Mouse (Mus musculus): ENCODE data around the gene Tmprss4.

Tmprss4 gene

DNA sequence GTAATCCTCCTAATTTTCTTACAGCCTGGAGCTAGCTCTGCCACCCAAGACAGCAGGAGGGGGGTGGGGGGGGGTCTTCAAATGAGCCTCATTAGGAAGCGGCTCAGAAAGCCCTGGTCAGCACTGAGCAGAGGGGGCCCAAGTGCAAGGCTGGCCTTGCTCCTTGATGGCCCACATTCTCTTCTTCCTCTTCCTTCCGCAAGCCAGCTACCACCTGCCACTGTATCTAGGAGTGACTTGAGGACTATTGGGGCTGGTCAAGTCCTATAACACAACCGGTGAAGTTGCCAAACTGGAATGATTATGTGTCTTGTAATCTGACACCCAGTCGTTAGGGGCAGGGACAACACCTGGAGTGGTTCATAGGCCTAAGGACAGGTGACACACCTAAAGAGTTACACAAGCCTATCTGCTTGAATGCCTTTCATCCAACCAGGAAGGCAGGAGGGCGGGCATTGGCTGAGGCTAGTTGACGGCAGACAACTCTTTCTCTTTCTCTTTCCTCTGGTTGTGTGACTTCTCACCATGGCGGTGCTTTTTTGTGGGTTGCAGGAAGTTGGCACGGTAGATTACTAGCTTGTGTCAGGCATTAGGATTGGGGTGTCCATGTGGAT is at the start of gene Tmprss4:
Tmprss4 (minus strand) TSS at position 296 of the 614 bp plus-strand sequence.
- DNase-seq: no peak

DNA sequence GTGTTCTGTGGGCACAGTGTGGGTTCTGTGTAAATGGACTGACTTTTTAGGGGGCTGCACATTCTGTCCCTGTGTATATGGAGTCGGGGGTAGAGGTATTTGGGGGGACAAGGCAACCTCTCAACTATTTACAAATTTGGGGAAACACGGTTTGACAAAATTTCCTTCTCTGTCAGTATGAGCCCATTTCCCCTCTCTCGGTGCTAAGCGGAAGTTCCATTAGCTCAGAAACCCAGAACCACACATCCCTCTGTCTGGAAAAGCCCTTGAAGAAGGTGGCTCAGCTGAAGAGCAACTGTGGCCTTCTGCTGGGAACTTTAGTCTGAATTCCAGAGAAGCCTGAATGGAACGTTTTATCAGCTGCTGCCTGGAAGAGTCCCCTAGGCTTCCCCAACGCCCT is 48.5 kb upstream of the Tmprss4 start:
- DNase-seq: no peak

DNA sequence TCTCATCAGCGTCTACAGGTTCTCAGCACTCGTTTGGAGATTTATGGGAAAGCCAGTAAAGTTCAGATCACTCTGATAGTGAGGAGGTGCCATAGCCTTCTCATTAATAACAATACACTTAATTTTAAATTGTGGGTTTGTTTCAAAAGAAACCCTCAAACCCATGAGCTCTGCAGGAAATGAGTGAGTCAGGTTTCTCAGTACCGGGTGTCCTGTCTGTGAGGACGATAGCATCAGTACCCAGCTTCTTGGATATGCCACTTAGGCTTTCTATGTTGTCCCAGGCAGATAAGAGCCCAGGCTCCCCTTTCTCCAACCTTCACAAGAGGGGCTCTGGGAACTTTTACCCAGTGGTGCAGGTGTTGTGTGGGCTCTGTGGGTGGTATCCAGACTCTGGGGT is 48.1 kb upstream of the Tmprss4 start:
- DNase-seq: no peak

DNA sequence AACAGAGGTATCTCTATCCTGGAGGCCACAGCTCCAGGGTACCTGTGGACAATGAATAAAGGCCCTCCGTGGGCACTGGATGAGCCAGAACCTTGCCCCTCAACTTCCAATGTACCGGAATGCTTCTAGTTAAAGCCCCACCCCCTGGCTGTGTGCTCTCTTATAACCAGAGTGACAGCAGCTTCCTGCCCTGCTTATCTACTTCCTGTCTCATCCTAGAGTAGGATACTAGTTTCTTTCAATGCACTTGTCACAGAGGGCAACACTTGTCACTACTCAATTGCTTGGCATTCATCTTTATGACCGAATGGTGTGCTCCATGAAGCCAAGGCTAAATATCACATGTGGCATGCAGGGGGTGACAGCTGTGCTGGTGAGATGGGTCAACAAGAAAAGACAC is 47.4 kb upstream of the Tmprss4 start:
- no peak for DNase-seq

DNA sequence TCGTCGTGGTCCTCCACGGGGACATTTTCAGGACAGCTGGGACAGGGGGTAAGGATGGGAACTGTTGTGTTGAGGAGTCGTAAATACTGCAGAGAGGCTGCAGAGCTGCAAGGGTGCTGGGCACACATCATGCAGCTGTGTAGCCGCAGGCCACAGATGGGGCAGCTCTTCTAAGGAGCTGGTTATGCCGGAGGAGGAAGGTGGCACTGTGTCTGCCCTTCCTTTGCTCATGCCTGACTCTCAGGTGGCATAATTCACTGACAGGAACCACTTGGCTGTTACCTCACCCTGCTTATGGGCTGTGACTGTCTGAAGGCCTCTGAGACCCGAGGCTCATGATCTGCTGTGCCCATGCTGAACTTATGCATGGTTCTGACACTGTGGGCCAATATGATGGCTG is 46.4 kb upstream of the Tmprss4 start:
- DNase-seq: no peak

DNA sequence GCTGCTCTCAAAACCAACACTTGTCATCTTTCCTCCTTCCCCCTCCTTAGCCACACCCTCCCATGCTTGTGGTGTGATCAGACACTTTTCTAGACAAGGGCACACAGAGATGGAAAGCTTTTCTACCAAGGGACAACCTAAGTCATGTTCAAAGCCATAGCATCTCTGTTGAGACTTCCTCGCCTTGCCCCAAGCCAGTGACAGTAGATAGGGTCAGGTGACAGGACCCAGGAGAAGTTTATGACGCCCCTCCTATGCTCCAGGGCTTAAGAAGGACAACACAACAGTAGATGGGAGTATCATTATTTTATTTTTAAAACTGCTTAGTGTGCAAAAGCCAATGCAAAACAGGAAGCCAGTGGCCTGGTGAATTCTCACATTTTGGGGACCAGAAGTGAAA is 43.6 kb upstream of the Tmprss4 start:
- no peak for DNase-seq

DNA sequence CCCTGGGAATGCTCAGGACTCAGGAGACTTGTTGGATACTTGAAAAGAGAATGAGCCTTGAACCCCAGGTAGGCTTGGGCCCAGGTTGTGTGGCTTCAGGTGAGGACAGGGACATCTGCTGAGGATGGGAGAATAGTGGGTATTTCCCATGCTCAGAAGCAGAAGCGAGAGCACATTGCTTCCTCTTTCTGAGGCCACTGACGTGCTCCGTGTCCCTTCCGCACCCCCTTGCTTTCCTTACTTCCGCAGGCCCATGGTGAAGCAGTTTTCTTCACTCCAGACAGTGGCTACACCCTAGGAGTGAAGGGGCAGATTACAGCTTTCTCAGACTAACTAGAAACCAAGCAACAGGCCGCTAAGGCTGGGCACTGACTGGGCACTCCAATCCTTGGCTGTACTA is 42.2 kb upstream of the Tmprss4 start:
- DNase-seq: no peak

DNA sequence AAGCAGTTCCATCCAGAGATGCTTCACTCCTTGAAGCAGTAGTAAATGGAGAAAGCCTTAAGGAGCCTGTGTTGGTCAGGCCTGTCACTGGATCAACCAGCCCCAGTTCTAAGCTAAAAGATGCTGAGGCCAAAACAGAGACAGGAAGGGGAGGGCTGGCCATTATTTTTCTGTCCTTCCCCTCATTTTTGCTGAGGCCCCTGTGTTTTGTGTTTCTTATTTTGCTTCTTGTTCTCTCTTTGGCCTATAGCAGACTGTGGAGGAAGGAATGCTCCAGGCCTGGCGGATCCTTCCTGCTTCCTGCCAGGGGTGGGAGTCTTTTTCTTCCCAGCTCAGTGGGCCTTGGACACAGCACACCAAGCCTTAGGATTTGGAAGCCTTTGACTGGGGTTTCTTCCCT is 41.5 kb upstream of the Tmprss4 start:
- DNase-seq: no peak

DNA sequence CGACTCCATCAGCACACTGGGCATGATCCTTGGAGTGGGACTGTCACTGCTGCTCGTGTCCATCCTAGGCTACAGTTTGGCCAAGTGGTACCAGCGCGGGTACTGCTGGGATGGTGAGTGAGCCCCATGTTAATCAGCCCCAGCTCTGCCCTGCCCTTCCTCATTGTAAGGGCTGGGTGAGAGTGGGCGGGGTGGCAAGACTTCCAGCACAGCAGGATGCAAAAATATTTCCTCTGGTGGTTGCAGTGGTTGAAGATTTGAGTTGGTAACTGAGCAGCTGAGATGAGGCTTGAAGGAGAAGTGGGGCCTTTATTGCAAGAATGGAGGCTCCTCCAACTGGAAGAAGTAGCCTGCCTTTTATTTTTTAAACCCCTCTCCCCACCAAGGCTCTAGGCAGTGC is 37.5 kb upstream of the Tmprss4 start:
- no peak for DNase-seq

DNA sequence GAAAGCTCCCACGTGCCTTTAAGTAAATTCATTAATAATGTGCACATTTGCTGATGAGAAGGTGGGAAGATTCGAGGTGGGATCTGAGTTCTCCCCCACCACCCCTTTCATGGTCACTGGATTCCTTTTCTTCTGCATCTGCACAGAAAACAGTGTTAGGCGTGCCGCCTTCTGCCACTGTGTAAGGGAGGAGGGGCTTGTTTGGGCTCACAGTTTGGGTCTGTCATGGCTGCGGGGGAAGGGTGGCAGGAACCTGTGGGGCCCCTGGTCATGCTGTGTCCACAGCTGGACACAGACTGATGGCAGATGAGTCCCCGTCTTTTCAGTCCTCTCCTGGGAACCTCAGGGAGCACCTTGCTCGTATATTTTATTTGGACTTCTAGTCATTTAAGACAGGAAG is 32.9 kb upstream of the Tmprss4 start:
- DNase-seq: no peak

DNA sequence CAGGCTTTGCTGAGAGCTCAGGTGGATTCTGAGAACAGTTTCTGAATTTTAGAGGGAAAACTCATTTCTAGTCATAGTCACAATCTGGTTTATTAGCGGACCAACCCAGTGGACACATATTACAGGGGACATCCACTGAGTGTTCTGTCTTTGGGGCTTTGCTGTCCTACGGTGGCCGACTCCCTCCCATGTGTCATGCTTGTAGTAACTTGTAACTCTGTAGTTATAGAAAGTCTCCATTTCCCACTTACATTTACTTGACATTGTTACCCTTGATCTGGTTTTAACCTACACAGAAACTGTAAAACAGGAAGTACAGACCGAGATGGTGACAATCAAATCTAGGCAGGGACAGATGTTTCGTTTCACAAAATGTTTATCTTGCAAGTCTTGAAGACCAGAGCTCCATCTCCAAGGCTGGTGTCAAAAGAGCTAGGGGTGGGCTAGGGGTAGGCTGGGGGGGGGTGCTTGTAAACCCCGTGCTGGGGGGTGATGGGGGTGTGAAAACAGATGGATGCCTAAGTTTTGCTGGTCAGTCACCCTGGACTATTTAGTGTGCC is 31.9 kb upstream of the Tmprss4 start:
- DNase-seq: no peak

DNA sequence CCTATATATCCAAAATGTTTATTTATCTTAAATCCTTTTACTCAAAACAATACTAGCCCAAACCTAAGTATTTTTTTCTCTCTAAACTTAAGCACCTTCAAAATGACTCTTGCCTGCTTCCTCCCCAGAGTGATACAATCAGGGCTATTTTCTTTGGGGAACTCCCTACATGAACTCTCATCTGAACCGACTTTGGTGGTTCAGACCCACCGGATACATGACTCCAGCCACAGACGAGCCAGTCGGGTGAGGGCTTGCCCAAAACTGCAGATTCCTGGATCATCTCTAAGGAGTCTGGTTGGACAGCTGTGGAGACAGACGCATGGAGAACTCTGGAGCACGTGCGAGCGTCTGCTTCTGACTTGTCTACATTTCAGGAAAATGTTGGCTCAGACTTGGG is 25.5 kb upstream of the Tmprss4 start:
- DNase-seq: no peak

DNA sequence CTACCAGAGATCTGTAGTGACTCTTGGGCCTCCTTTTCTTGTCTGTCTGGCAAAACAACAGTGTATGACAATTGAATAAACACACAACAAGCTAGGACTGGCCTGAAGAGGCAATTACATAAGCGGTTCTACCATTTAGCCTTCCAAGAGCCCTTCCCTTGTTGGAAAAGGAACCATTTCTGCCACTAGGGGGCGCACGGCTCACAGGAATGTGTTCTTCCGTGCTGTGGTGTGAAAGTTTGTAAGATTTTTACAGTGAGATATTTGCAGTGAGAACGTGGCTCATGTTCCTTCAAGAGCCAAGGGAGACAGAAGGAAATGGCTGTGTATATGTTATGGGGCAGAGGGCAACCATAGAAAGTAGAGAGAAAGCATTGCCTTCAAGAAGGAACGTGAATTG is 17.7 kb upstream of the Tmprss4 start:
- DNase-seq: peak; percentile 94 to 97

DNA sequence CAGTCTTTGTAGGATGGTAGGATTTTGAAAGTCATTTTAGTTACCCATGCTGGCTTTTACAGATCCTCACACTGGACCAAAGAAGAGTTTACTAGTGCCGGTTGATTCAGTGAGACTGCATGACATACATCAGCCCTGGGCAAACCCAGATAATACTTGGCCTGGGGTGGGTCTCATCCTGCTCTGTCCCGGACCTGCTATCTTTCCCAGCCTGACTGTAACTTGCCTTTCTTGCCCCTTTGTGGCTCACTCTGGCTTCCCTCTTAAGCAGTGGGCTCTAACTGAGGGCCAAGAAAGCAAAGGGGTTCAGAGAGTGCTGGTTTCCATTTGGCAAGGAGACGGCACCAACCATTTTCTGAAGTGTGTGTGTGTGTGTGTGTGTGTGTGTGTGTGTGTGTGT is 15.8 kb upstream of the Tmprss4 start:
- DNase-seq: no peak

DNA sequence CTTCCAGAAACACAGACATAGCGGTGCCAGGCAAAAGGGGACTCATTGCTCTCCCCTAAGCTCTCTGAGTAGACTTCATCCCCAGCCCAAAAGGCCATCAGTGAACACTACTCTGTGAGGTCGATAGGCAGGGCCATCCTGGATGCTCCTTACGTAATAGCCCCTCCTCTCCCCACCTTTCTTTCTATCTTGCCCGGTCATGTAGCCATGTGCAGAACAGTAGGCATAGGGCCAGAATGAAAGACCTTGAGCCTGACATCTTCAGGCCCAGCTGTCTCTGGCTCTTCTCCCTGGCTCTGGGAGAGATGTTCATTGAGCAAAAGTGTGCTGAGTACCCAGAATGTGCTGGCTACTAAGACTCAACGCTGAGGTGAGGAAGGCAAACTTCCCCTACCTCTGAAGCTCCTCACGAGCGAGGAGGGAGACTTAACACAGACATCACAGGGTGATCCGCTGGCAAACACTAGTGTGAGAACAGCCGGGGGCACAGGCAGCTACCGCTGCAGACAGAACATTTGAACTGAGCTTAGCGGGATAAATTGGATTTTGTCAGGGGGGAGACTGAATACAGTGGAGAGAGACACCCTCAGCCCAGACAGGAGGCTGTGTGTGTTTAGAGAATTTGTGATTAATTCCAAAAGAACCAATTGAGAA is 11.8 kb upstream of the Tmprss4 start:
- DNase-seq: peak; percentile 9 to 12

DNA sequence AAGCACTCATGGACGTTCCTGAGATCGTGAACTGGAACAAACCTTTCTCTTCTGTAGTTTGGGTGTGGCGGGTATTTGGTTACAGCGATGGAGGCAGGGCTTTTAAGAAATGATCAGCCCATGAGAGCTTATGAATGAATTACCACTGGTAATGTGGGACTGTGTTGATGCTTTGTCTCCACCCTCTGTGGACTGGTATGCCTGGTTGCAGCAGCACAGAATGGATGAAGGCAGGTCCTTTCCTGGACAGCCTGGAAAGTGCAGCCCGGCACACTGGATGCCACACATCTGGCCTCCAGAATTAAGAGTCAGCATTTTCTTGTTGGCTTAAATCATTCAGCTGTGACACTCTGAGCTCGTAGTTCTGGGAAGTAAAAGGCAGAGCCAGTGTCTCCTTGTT is 8.1 kb upstream of the Tmprss4 start:
- DNase-seq: no peak

DNA sequence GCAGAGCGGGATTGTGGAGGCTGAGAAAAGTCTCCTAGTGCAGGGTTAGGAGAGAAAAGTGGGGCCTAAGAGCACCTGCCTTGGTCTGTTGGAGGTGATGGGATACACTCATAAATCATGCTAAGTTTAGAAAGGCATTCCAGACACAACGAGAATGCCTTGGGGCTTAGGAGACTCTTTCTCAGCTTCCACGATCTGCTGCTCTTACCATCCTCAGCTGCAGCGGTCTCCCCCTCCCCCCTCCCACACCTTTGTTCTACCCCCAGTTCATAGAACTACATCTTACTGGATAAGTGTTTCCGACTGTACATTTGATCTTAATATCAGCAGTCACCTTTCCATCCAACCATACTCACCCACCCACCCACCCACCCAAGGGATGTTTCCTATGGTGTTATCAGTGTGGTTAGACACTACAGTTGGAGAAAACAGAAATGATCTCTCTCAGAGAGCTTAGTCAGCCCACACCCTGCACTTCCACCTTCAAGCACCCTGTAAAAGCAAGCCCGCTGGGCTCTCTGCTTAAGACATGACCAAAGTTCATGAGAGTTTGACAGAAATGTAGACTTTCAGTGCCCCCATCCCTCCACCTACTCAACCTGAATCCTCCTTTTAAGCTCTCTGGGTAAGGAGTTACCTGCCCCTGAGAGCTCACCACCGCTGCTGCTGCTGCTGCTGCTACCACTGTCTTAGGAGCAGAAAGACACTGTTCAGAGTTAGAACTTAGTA is 3.3 kb upstream of the Tmprss4 start:
- no peak for DNase-seq

DNA sequence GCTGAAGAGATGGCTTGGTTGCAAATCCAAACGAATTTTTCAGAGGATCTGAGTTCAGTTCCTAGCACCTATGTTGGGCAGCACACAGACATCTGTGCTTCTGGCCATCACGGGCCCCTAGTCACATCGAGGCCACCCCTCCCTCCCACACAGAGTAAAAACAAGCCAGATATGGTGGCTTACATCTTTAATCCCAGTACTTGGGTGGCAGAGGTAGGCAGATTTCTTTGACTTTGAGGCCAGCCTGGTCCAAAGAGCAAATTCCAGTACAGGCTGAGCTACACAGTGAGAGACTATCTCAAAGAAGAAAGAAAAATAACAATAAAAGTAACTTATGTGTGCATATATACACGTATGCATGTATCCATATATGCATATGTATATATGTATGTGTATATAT is 2.2 kb upstream of the Tmprss4 start:
- DNase-seq: no peak

DNA sequence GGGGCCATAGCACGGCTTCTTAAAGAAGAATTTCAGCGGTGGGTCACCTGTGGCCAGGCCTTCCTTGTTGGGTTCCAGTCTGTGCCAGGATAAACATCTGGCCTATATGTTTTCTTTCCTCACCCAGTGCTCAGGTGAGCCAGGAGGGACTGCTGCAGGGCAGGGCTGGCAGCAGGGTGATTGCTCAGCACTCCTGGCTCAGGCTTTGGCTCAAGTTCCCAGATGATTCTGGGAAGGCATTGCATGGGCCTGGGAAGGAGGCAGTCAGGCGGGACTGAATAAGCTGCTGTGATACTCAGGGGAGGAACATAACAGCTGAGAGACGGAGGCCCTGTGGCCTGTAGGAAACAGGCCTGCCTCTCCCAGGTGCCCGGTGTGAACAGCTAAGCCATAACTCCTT is 1.3 kb upstream of the Tmprss4 start:
- DNase-seq: no peak

DNA sequence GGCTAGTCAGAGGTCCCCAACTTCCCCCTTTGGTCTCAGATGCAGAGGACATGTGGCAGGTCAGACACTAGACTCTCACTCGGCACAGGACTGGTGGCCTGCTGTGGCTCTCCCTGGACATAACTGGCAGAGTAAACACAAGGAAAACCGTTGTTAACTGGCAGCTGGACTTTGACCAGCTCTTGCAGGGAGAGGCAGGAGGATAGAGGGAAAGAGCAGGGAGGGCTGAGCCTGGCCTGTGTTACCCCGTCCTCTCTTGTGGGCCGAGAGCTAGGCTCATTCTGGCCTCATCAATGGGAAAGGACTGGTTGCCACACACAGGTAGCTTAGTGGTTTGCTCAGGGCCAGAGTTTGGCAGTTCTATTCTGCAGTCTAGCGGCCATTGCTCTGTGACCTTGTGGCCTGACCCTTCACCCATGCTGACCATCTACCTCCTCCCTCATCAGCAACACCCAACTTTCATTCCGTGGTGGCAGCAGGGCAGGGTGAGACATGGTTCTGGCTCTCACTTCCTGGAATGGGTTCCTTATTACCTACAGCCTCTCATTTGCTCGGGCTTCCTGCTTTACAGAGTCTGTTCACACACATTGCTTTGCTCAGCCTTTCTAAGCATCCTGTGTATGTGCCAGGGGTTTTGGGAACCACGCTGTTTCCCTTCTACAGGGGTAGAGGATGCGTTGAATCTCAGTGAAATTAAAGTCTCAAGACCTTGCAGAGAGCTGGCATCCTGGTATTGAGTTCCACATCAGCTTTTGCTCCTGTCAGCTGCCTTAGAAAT is 1.7 kb downstream of the Tmprss4 start:
- no peak for DNase-seq

DNA sequence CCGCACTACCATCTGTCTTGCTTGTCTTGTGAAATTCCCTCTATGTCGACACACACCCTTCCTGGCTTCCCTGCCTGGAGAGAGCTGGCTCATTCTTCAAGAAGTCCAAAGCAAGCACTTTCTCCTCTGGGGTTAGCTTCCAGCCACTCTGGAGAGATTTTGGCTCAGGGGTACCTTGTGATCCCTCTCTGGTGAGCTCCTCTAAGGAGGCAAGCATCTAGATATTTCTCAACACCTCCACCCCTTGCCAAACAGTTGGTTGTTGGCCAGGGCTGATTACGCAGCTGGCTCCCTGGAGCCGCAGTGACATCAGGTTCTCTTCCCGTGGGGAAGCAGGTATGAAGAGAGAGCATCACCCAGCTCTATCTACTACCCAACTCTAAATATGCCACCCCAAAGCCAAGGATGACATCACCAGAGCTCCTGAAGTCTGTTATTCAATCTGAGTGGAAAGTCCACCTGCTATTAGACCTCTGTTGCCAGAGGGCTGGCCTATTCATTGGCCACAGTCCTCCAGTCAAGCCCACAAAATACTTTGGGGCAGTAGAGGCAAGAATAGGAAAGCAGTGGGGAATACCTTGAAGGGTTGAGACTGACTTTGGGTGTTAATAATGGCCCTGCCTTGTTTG is 2.5 kb downstream of the Tmprss4 start:
- no peak for DNase-seq

DNA sequence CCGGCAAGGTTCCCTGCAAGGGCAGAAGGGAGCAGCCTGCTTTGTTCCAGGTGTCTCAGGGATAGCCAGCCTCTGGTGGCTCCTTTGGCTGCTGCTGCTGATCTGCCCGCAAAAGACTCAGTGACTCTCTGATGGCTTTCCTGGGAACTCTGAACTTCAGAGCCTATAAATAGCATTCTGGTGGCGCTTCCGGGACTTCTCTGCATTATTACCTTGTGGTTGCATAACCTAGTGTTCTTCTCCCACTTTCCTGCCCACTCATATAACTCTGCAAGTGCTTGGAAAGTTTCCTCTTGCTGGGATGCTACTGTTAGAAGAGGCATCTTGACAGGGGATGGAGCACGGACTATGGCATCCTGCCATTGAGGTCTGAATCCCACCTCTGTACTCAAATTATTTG is 6.3 kb downstream of the Tmprss4 start:
- no peak for DNase-seq
